Mouse (Mus musculus): ENCODE data around the gene Derl3.

Derl3 gene

DNA sequence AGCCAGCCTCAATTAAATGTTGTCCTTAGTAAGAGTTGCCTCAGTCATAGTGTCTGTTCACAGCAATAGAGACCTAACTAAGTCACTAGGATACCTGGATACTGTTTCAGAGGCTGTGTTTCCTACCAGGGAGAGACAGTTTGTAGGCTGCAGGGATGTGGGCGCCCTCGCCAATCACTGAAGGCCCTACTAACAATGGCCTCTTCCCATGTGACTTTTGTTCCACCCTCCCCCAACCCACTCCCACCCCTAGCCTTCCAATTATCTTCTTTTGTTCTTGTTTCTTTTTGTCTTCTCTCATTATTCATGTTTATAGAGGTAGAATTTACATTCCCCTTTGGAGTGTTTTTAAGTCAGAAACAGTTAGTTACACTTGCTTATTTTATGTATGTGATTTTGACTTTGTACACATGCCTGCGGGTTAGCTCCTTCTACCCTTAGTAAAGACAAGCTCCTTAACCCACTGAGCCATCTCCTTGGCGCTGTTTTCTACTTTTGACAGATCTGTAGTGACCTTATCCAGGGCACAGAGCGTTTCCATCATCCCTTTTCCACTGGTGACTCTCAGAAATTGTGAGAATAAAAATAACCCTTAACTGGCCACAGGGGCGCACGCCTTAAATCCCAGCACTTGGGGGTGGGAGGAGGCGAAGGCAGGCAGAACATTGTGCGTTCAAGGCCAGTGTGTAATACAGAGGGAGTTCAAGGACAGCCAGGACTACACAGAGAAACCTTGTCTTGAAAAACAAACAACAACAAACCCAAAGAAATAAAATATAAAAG, 48.0 kb downstream of the Derl3 start:
- no peak for DNase-seq (ENCODE audit: low read depth, low spot score)

DNA sequence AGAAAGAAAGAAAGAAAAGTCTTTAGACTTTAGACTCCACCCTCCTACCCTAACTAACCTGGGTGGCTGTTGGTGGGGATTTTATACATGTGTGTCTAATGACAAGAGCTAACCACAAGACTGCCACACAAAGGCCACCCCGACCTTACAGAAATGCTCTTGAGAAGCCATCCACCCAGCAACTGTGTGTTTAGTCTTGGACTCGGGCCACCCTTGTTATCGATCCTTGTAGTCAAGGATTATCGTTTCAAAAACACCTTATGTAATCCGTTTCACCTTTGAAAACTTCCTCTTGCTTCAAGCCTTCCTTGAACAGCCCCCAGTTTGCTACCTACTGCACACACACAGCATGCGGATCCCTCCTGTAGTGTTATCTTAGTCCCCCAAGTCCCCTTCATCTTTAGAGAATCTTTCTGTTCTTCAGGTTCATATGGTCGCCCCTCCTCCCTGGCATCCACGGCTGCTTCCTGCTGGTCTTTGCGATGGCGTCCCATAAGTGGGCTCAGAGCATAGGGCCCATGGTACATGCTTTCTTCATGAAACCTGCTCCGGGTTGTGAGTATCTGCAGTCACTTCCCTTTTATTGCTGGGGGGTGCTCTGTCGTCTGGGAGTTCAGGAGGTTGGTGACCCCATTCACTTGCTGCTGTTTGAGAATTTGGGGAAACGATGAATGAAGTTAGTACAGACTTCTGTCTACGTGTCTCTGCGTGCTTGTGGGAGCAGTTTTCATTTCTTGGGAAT, 49.7 kb downstream of the Derl3 start, which contains the start of gene Vpreb3:
Vpreb3 (plus strand) TSS at position 322 of the 742 bp plus-strand sequence.
- no peak for DNase-seq (ENCODE audit: low read depth, low spot score)

DNA sequence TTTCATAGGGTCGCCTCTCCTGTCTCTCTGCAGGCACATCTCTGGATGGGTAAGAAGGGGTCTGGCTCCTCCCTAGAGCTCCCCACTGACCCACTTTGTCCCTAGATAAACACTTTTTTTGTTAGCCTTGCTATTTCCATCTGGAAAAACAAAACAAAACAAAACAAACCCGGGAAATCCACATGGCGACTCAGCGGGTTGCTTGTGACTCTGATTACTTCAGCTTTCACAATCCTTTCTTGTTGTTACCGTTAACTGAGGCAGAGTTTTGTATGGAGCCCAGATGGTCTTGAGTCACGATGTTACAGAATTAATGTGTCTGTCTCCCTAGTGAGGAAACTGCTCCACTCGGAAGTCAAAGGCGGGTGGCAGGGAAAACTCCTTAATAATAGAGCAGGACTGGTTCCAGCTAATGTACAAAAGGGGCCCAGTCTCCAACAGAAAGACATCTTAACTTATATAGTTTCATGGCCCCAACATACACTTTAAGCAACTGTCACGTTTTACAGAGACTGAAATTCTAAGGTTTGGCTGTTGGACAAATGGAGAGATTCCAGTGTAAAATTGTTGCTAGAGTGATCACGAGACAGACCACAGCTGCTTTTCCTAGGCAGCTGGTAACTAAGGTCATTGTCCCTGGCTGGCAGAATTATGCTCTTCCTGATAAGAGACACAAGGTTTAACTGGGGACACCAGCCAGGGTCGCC, 51.0 kb downstream of the Derl3 start:
- DNase-seq (ENCODE audit: low read depth, low spot score), result no peak

DNA sequence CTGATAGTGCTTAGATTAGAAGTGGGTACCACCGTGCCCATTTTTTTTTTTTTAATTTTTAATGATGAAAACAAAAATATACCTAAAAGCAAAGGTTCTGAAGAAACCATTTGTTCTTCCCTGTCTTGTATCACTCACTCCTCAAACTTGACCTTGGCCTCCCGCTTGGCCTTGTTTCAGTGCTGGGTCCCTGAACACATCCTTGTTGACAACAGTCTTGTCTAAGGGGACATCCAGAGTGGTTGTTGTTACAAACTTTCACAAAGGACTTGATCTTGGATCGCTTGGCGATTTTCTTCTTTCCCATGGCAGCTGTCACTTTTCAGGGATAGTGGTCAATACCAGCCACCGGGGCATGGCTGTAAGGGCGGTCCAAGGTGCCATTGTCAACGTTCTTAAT, 52.0 kb downstream of the Derl3 start:
- no peak for DNase-seq (ENCODE audit: low read depth, low spot score)

Data from brain, embryonic 18.5 days (tissue).